ENCODE assay signal across 8 mouse cellular contexts in the genomic region with DNA sequence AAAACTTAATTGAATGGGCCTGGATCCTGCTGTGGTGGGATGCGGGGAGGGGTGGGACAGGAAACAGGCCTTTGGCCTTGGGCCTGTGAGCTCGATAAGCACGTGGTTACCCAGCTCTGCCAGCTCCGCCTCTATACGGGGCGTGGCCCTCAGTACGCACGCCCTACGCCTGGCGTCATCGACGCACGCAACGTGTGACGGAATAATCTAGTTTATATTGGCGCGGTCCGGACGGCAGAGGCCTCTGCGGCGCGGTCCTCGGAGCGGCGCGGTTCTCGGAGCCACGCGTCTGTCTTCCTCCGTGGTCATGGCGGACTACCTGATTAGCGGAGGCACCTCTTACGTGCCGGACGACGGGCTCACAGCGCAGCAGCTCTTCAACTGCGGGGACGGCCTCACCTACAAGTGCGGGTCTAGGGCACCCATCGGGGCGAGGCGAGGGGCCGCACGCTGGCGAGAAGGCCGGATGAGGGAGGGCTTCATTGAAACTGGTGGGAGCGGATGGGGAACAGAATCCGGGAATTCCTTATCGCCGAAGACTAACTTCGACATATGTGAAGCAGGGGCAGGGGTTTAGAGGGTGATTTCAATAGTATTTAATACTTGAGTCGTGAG. TPM values are rescaled to one million over a fixed set of nuclear protein-coding genes. Genes with fewer than 3 reads are reported as not detected.
DNase-seq lines count a peak whose midpoint lies in the region; ATAC-seq and TF ChIP-seq lines count a peak whose summit lies in the region.

Gene Impdh2, plus strand, starts transcription at position 60 of the 615 bp plus-strand sequence.

- H3K27ac ChIP-seq in forebrain, embryonic 10.5 days = peak within 1 kb of the TSS; percentile 88
- H3K27ac ChIP-seq in heart, embryonic 15.5 days = peak within 1 kb of the TSS; percentile 83
- peak within 1 kb of the TSS; percentile 66 for H3K27ac ChIP-seq in liver, embryonic 14.5 days
- H3K27ac ChIP-seq in neural tube, embryonic 11.5 days (ENCODE audit: low read depth, low read length) = peak within 1 kb of the TSS; percentile 21; the same call in 1 of the 2 replicates
- peak within 1 kb of the TSS; percentile 67; the same call in 1 of the 2 replicates for H3K27ac ChIP-seq in stomach, postnatal 0 days (replicated peaks)

- peaks cover 89% of the 10 kb centered on the region for H3K36me3 ChIP-seq in forebrain, embryonic 10.5 days (replicated peaks)
- peaks cover 72% of the 10 kb centered on the region for H3K36me3 ChIP-seq in heart, embryonic 15.5 days
- peaks cover 64% of the 10 kb centered on the region for H3K36me3 ChIP-seq in liver, embryonic 14.5 days (replicated peaks; ENCODE audit: control insufficient read depth, insufficient read depth, low read depth)
- H3K36me3 ChIP-seq in neural tube, embryonic 11.5 days (ENCODE audit: control insufficient read depth, insufficient read depth, low read length) = peaks cover 26% of the 10 kb centered on the region
- H3K36me3 ChIP-seq in stomach, postnatal 0 days (ENCODE audit: control insufficient read depth, insufficient read depth, low read length) = peaks cover 17% of the 10 kb centered on the region

- H3K9ac ChIP-seq in heart, embryonic 15.5 days = peak within 1 kb of the TSS; percentile 77
- peak within 1 kb of the TSS; percentile 82 for H3K9ac ChIP-seq in liver, embryonic 14.5 days (replicated peaks)
- H3K9ac ChIP-seq in neural tube, embryonic 11.5 days (ENCODE audit: low read length) = peak within 1 kb of the TSS; percentile 69
- H3K9ac ChIP-seq in stomach, postnatal 0 days (ENCODE audit: low read length) = peak within 1 kb of the TSS; percentile 69

- peak; percentile 33; the same call in 1 of the 2 replicates for TF ChIP-seq CTCF in liver, embryonic 14.5 days (IDR thresholded peaks at IDR 0.05; ENCODE audit: low read depth)
- TF ChIP-seq CTCF in stomach, postnatal 0 days (IDR thresholded peaks at IDR 0.05; ENCODE audit: low read depth) = peak; percentile 39

- no peaks in the 10 kb centered on the region for H3K9me3 ChIP-seq in forebrain, embryonic 10.5 days
- H3K9me3 ChIP-seq in heart, embryonic 15.5 days (replicated peaks) = no peaks in the 10 kb centered on the region
- no peaks in the 10 kb centered on the region for H3K9me3 ChIP-seq in liver, embryonic 14.5 days (ENCODE audit: control insufficient read depth, low read length)
- no peaks in the 10 kb centered on the region for H3K9me3 ChIP-seq in neural tube, embryonic 11.5 days (ENCODE audit: control insufficient read depth, low read length)
- H3K9me3 ChIP-seq in stomach, postnatal 0 days (ENCODE audit: control insufficient read depth, low read length) = no peaks in the 10 kb centered on the region

- ATAC-seq in heart, embryonic 15.5 days (replicated peaks; ENCODE audit: insufficient number of reproducible peaks, insufficient read depth, low FRiP score, low read depth) = peak; percentile 98
- ATAC-seq in liver, embryonic 14.5 days (ENCODE audit: insufficient read depth) = peak; percentile 98
- peak; percentile 98 for ATAC-seq in neural tube, embryonic 11.5 days (ENCODE audit: insufficient read depth, low FRiP score, low TSS enrichment)
- peak; percentile 99 for ATAC-seq in stomach, postnatal 0 days (ENCODE audit: low FRiP score, low TSS enrichment)

- peak; percentile 88 to 93 for DNase-seq in CD8-positive naive resting alpha-beta T cell, adult 2 months (ENCODE audit: low read depth in 2 of 2, low spot score in 2 of 2)
- DNase-seq in c-Kit-positive CD71-negative TER-119-negative erythroid progenitor cells, embryonic 14.5 days (ENCODE audit: low read depth) = peak; percentile 97
- DNase-seq in forebrain, embryonic 10.5 days (ENCODE audit: extremely low spot score, low spot score) = peak; percentile 95
- DNase-seq in kidney, postnatal 25 days = peak; percentile 97
- peak; percentile 93 to 95 (median 94) for DNase-seq in liver, embryonic 14.5 days (ENCODE audit: low read depth in 3 of 3, low spot score in 3 of 3)
- DNase-seq in neural tube, embryonic 11.5 days (ENCODE audit: low spot score) = peak; percentile 97
- DNase-seq in stomach, postnatal 0 days (ENCODE audit: low spot score) = peak; percentile 96

- no peaks in the 10 kb centered on the region for H3K27me3 ChIP-seq in forebrain, embryonic 10.5 days (ENCODE audit: poor library complexity, severe bottlenecking)
- H3K27me3 ChIP-seq in heart, embryonic 15.5 days = no peaks in the 10 kb centered on the region
- H3K27me3 ChIP-seq in liver, embryonic 14.5 days (ENCODE audit: control insufficient read depth, insufficient read depth, low read length) = no peaks in the 10 kb centered on the region
- no peaks in the 10 kb centered on the region for H3K27me3 ChIP-seq in neural tube, embryonic 11.5 days (ENCODE audit: control insufficient read depth, insufficient read depth, low read length)
- no peaks in the 10 kb centered on the region for H3K27me3 ChIP-seq in stomach, postnatal 0 days (ENCODE audit: control insufficient read depth, insufficient read depth, low read length)

- peaks cover 22% of the 10 kb centered on the region for H3K4me1 ChIP-seq in forebrain, embryonic 10.5 days
- H3K4me1 ChIP-seq in heart, embryonic 15.5 days (replicated peaks) = peaks cover 16% of the 10 kb centered on the region
- H3K4me1 ChIP-seq in liver, embryonic 14.5 days (replicated peaks; ENCODE audit: control insufficient read depth in 2 of 2, insufficient read depth in 2 of 2, low read length in 1 of 2) = peaks cover 11 to 14% of the 10 kb centered on the region in 2 experiments; a peak in 3 of 4 replicates
- peaks cover 4% of the 10 kb centered on the region for H3K4me1 ChIP-seq in neural tube, embryonic 11.5 days (ENCODE audit: control insufficient read depth, insufficient read depth, low read length)
- no peaks in the 10 kb centered on the region for H3K4me1 ChIP-seq in stomach, postnatal 0 days (replicated peaks; ENCODE audit: control insufficient read depth, insufficient read depth)

- peak within 1 kb of the TSS; percentile 73 for H3K4me3 ChIP-seq in forebrain, embryonic 10.5 days
- H3K4me3 ChIP-seq in heart, embryonic 15.5 days = peak within 1 kb of the TSS; percentile 63
- H3K4me3 ChIP-seq in liver, embryonic 14.5 days (ENCODE audit: insufficient read depth in 1 of 2, low read depth in 2 of 2, low read length in 2 of 2) = peak within 1 kb of the TSS; percentile 78 to 81
- H3K4me3 ChIP-seq in neural tube, embryonic 11.5 days (ENCODE audit: low read depth, low read length) = peak within 1 kb of the TSS; percentile 51
- peak within 1 kb of the TSS; percentile 52 for H3K4me3 ChIP-seq in stomach, postnatal 0 days (ENCODE audit: low read depth, low read length)

- peak within 1 kb of the TSS; percentile 75 for H3K4me2 ChIP-seq in heart, embryonic 15.5 days
- peak within 1 kb of the TSS; percentile 97 for H3K4me2 ChIP-seq in liver, embryonic 14.5 days (ENCODE audit: low read depth)
- peak within 1 kb of the TSS; percentile 81 for H3K4me2 ChIP-seq in neural tube, embryonic 11.5 days (ENCODE audit: low read depth)
- H3K4me2 ChIP-seq in stomach, postnatal 0 days (replicated peaks; ENCODE audit: low read depth) = peak within 1 kb of the TSS; percentile 74

- under 1% methylated on average over 53 of the region's 53 CpGs for WGBS in forebrain, embryonic 10.5 days
- WGBS in heart, embryonic 15.5 days = under 1% methylated on average over 53 of the region's 53 CpGs
- under 1% methylated on average over 50 of the region's 53 CpGs for WGBS in liver, embryonic 14.5 days (ENCODE audit: insufficient replicate concordance)
- WGBS in neural tube, embryonic 11.5 days = under 1% methylated on average over 47 of the region's 53 CpGs
- WGBS in stomach, postnatal 0 days = 0% methylated on average over 50 of the region's 53 CpGs

- no peak for TF ChIP-seq EP300 in liver, embryonic 14.5 days (IDR thresholded peaks at IDR 0.05; ENCODE audit: low read depth)
- TF ChIP-seq EP300 in stomach, postnatal 0 days (optimal IDR thresholded peaks at IDR 0.05) = peak; percentile 60

RNA-seq across cellular contexts. Expression of gene Impdh2, which starts in this region (rescaled TPM):
- polyA plus RNA-seq in forebrain, embryonic 10.5 days (2016; fragmentation: Nextera tagmentation; extraction: Ambion mirVana) = 244 and 260 TPM in 2 replicates
- polyA plus RNA-seq in heart, embryonic 15.5 days (2015; fragmentation: Nextera tagmentation; extraction: Ambion mirVana) = 81.6 and 97.3 TPM in 2 replicates
- 86.6 and 117 TPM in 2 replicates for polyA plus RNA-seq in liver, embryonic 14.5 days (2012; rRNA removed)
- polyA plus RNA-seq in liver, embryonic 14.5 days (2014; fragmentation: Nextera tagmentation; extraction: Ambion mirVana) = 104 and 117 TPM in 2 replicates
- polyA plus RNA-seq in neural tube, embryonic 11.5 days (2014; fragmentation: Nextera tagmentation; extraction: Ambion mirVana) = 179 and 189 TPM in 2 replicates
- polyA plus RNA-seq in stomach, postnatal 0 days (2015; fragmentation: Nextera tagmentation; extraction: Ambion mirVana) = 67.1 and 70.6 TPM in 2 replicates

Comparison
In these comparisons a context has a peak if more than half of its experiments do, and no peak if none do; other contexts are left out.
1. Peak in every context shown above with its lines: DNase-seq, ATAC-seq, H3K4me3 ChIP-seq and H3K27ac ChIP-seq.
2. H3K27ac ChIP-seq: peak in every context shown above with its lines; median percentile 88 in forebrain, embryonic 10.5 days; 83 in heart, embryonic 15.5 days; 67 in stomach, postnatal 0 days; 66 in liver, embryonic 14.5 days; 21 in neural tube, embryonic 11.5 days.